Mouse (Mus musculus) liver, embryonic 14.5 days (tissue): Measurements from ENCODE around the gene Kel.

Experiments used
- CTCF ChIP-seq: IDR thresholded peaks from 2 replicates; pipeline ENCODE4 v1.5.1; 2016; ENCODE audit warnings: antibody characterized with exemption, low read depth, control low read depth
- EP300 ChIP-seq: IDR thresholded peaks from 2 replicates; pipeline ENCODE4 v1.6.1; 2016; ENCODE audit warnings: antibody characterized with exemption, low read depth

GRCm38 (mm10) chr6:41704123-41704522 is at the start of gene Kel:
- peak; percentile 40 for TF ChIP-seq CTCF
- TF ChIP-seq EP300, result peak; percentile 95
